Comparison of ENCODE assay signal across 1 mouse cellular context in the genomic region with DNA sequence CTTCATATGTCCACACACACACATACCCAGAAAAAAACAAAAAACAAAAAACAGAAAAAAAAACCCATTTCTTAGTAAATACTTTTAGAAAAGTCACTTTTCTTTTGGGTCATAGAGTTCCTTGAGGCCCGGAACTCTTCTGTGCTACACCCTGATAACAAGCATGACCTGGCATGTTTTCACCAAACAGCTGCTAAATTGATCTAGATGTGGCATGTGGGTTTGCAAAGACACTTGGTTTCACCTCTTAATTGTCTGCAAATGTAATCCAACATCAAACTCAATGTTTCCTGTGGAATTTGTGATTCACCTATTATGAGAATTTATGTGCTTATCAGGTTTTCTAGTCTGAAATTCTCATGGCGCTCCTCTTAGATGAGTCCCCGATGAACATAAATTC.
TF ChIP-seq lines count a peak whose summit lies in the region.

No protein-coding gene starts in this region.

TF ChIP-seq in MEL, 35 proteins besides CTCF, POLR2A, EP300 and RAD21 (continued from another document):
- TF ChIP-seq MAX (IDR thresholded peaks at IDR 0.05; ENCODE audit: low read length): peak; percentile 48; the same call in 1 of the 2 replicates
- 0 out of 2 replicates have a peak, but pooled peaks have one; percentile 46 for TF ChIP-seq MYC (IDR thresholded peaks at IDR 0.05; ENCODE audit: low read depth, low read length)
- TF ChIP-seq ELF1 (IDR thresholded peaks at IDR 0.05; ENCODE audit: low read depth, low read length): no peak
- no peak for TF ChIP-seq NRF1 (IDR thresholded peaks at IDR 0.05; ENCODE audit: insufficient read depth, low read depth, low read length, poor library complexity, severe bottlenecking)
- TF ChIP-seq MXI1 (IDR thresholded peaks at IDR 0.05; ENCODE audit: low read depth, low read length): peak; percentile 72; the same call in 1 of the 2 replicates
- TF ChIP-seq HCFC1 (IDR thresholded peaks at IDR 0.05; ENCODE audit: low read depth, low read length): no peak
